Comparison of ENCODE assay signal across 8 mouse cellular contexts in the genomic region with DNA sequence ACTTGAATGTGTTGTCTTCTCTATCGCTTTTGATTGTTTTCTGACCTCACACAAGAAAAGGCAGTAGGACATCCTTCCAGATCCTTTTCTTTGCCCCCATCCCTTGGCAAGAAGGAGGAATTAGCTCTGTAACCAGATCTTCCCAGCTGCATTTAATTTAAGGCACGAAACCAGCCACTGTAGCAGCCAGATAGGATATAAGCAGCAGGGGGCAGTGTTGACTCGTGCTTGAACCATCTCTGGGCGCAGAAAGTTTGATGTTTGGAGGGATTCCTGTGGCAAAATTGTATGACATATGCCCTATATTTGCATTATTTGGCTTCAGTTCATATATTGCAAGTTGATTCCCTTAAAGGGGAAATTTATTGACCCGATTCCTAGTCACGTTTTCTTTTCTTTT. TPM values are rescaled to one million over a fixed set of nuclear protein-coding genes. Genes with fewer than 3 reads are reported as not detected.
DNase-seq lines count a peak whose midpoint lies in the region; ATAC-seq and TF ChIP-seq lines count a peak whose summit lies in the region.

No protein-coding gene starts in this region.

- H3K4me2 ChIP-seq in forebrain, embryonic 11.5 days (ENCODE audit: low read depth, low read length, severe bottlenecking), result peak overlapping the region; percentile 97
- peak overlapping the region; percentile 99 for H3K4me2 ChIP-seq in heart, embryonic 14.5 days (ENCODE audit: low read length)
- peak overlapping the region; percentile 95 for H3K4me2 ChIP-seq in kidney, postnatal 0 days (ENCODE audit: low read length)
- peak overlapping the region; percentile 99 for H3K4me2 ChIP-seq in myocyte (ENCODE audit: low read depth)
- peak overlapping the region; percentile 89 for H3K4me2 ChIP-seq in stomach, embryonic 15.5 days

- H3K4me3 ChIP-seq in forebrain, embryonic 11.5 days (ENCODE audit: low read depth, low read length), result peak overlapping the region; percentile 80
- H3K4me3 ChIP-seq in heart, embryonic 14.5 days (ENCODE audit: control insufficient read depth in 1 of 2, insufficient read depth in 1 of 2, low read depth in 1 of 2, low read length in 2 of 2), result peak overlapping the region; percentile 57 to 88; a peak in 3 of 4 replicates
- H3K4me3 ChIP-seq in kidney, postnatal 0 days (replicated peaks; ENCODE audit: low read depth, low read length), result peak overlapping the region; percentile 64
- H3K4me3 ChIP-seq in liver, adult 2 months (ENCODE audit: insufficient read depth, low read depth, low read length), result no peak overlapping the region; the same call in 1 of the 2 replicates
- peak overlapping the region; percentile 54 for H3K4me3 ChIP-seq in myocyte
- H3K4me3 ChIP-seq in stomach, embryonic 15.5 days (replicated peaks), result peak overlapping the region; percentile 61

- H3ac ChIP-seq in myocyte (ENCODE audit: control insufficient read depth, insufficient read length), result no peak overlapping the region

- peaks cover 7% of the 10 kb centered on the region; the same call in 1 of the 2 replicates for H3K4me1 ChIP-seq in forebrain, embryonic 11.5 days (replicated peaks; ENCODE audit: control insufficient read depth, insufficient read depth, low read length)
- H3K4me1 ChIP-seq in heart, embryonic 14.5 days (ENCODE audit: control insufficient read depth in 2 of 2, insufficient read depth in 2 of 2, low read length in 2 of 2), result peaks cover 9 to 19% of the 10 kb centered on the region in 2 experiments
- peaks cover 10% of the 10 kb centered on the region; the same call in 1 of the 2 replicates for H3K4me1 ChIP-seq in kidney, postnatal 0 days (replicated peaks; ENCODE audit: insufficient read depth, low read length)
- H3K4me1 ChIP-seq in liver, adult 2 months (ENCODE audit: control insufficient read depth, insufficient read depth, low read length), result peaks cover 3% of the 10 kb centered on the region; the same call in 1 of the 2 replicates
- no peaks in the 10 kb centered on the region; the same call in 1 of the 2 replicates for H3K4me1 ChIP-seq in stomach, embryonic 15.5 days

- H3K79me2 ChIP-seq in liver, adult 2 months (ENCODE audit: control insufficient read depth, insufficient read depth, low read length), result no peaks in the 10 kb centered on the region
- no peaks in the 10 kb centered on the region for H3K79me2 ChIP-seq in myocyte (ENCODE audit: control insufficient read depth, insufficient read depth)

- peak overlapping the region; percentile 93; the same call in 1 of the 2 replicates for H3K27ac ChIP-seq in forebrain, embryonic 11.5 days (ENCODE audit: low read depth, low read length)
- no peak overlapping the region for H3K27ac ChIP-seq in heart, embryonic 14.5 days (replicated peaks in 1 of 2; ENCODE audit: control insufficient read depth in 1 of 2, insufficient read depth in 1 of 2, low read depth in 2 of 2, low read length in 2 of 2)
- no peak overlapping the region for H3K27ac ChIP-seq in kidney, postnatal 0 days
- no peak overlapping the region for H3K27ac ChIP-seq in liver, adult 2 months (replicated peaks; ENCODE audit: insufficient read depth, low read depth, low read length)
- H3K27ac ChIP-seq in stomach, embryonic 15.5 days, result no peak overlapping the region

- no peak for TF ChIP-seq POLR2A in liver, adult 2 months (IDR thresholded peaks at IDR 0.05; ENCODE audit: extremely low read depth, insufficient read depth, low read length)
- TF ChIP-seq POLR2A in myocyte (IDR thresholded peaks at IDR 0.05; ENCODE audit: insufficient read length, low read depth), result no peak

- no peaks in the 10 kb centered on the region for H3K9me3 ChIP-seq in forebrain, embryonic 11.5 days (ENCODE audit: control insufficient read depth, low read length)
- no peaks in the 10 kb centered on the region; the same call in 1 of the 2 replicates for H3K9me3 ChIP-seq in heart, embryonic 14.5 days (ENCODE audit: control insufficient read depth, low read length)
- H3K9me3 ChIP-seq in kidney, postnatal 0 days (replicated peaks; ENCODE audit: low read length), result no peaks in the 10 kb centered on the region
- H3K9me3 ChIP-seq in stomach, embryonic 15.5 days, result no peaks in the 10 kb centered on the region

- WGBS in forebrain, embryonic 11.5 days, result 1% methylated on average over 6 of the region's 6 CpGs
- 1% methylated on average over 6 of the region's 6 CpGs for WGBS in heart, embryonic 14.5 days
- WGBS in kidney, postnatal 0 days, result under 1% methylated on average over 6 of the region's 6 CpGs
- WGBS in liver, adult 2 months, result under 1% methylated on average over 6 of the region's 6 CpGs
- WGBS in stomach, embryonic 15.5 days, result under 1% methylated on average over 6 of the region's 6 CpGs

- peak overlapping the region; percentile 20; the same call in 1 of the 2 replicates for H3K9ac ChIP-seq in forebrain, embryonic 11.5 days (ENCODE audit: low read length)
- H3K9ac ChIP-seq in heart, embryonic 14.5 days (ENCODE audit: low read length), result peak overlapping the region; percentile 85; the same call in 1 of the 2 replicates
- no peak overlapping the region for H3K9ac ChIP-seq in kidney, postnatal 0 days (ENCODE audit: low read depth, low read length)
- H3K9ac ChIP-seq in liver, adult 2 months (ENCODE audit: low read depth, low read length), result no peak overlapping the region
- H3K9ac ChIP-seq in stomach, embryonic 15.5 days, result no peak overlapping the region

- peaks cover under 1% of the 10 kb centered on the region; the same call in 1 of the 2 replicates for H3K36me3 ChIP-seq in forebrain, embryonic 11.5 days (ENCODE audit: control insufficient read depth, insufficient read depth, low read length)
- H3K36me3 ChIP-seq in heart, embryonic 14.5 days (ENCODE audit: control insufficient read depth, insufficient read depth, low read length), result peaks cover 8% of the 10 kb centered on the region; the same call in 1 of the 2 replicates
- no peaks in the 10 kb centered on the region for H3K36me3 ChIP-seq in kidney, postnatal 0 days (ENCODE audit: insufficient read depth, low read length)
- no peaks in the 10 kb centered on the region for H3K36me3 ChIP-seq in liver, adult 2 months (ENCODE audit: control insufficient read depth, insufficient read depth, low read length)
- H3K36me3 ChIP-seq in myocyte (ENCODE audit: control insufficient read depth, insufficient read depth), result no peaks in the 10 kb centered on the region
- no peaks in the 10 kb centered on the region for H3K36me3 ChIP-seq in stomach, embryonic 15.5 days

- ATAC-seq in forebrain, embryonic 11.5 days (replicated peaks; ENCODE audit: low FRiP score), result peak; percentile 16; the same call in 1 of the 2 replicates
- no peak for ATAC-seq in heart, embryonic 14.5 days (ENCODE audit: insufficient number of reproducible peaks, insufficient read depth, low FRiP score, low read depth)
- no peak for ATAC-seq in kidney, postnatal 0 days (replicated peaks; ENCODE audit: low FRiP score, low read depth)
- ATAC-seq in stomach, embryonic 15.5 days (ENCODE audit: insufficient read depth, low FRiP score, low read depth), result no peak

- DNase-seq in 416B (ENCODE audit: low read depth), result peak; percentile 31
- peak; percentile 84 to 87 for DNase-seq in adrenal gland, postnatal 36 days
- peak; percentile 90 for DNase-seq in forebrain, embryonic 11.5 days (ENCODE audit: low spot score)
- peak; percentile 96 for DNase-seq in kidney, postnatal 0 days (ENCODE audit: low spot score)
- DNase-seq in liver, adult 2 months (ENCODE audit: extremely low read depth, low read depth, low spot score), result peak; percentile 48

- TF ChIP-seq CTCF in kidney, postnatal 0 days (IDR thresholded peaks at IDR 0.05; ENCODE audit: low read depth), result peak; percentile 97
- peak; percentile 73 for TF ChIP-seq CTCF in liver, adult 2 months (IDR thresholded peaks at IDR 0.05; ENCODE audit: low read depth, low read length)

- no peaks in the 10 kb centered on the region for H3K27me3 ChIP-seq in forebrain, embryonic 11.5 days (ENCODE audit: control insufficient read depth, insufficient read depth, low read length)
- no peaks in the 10 kb centered on the region for H3K27me3 ChIP-seq in heart, embryonic 14.5 days (ENCODE audit: control insufficient read depth, insufficient read depth, low read length)
- no peaks in the 10 kb centered on the region for H3K27me3 ChIP-seq in kidney, postnatal 0 days (ENCODE audit: insufficient read depth, low read length)
- H3K27me3 ChIP-seq in liver, adult 2 months (ENCODE audit: control insufficient read depth, insufficient read depth, low read length), result peaks cover 8% of the 10 kb centered on the region
- H3K27me3 ChIP-seq in myocyte (ENCODE audit: control insufficient read depth, insufficient read depth, insufficient read length), result peaks cover 8% of the 10 kb centered on the region
- H3K27me3 ChIP-seq in stomach, embryonic 15.5 days (replicated peaks), result no peaks in the 10 kb centered on the region

TF ChIP-seq in myocyte, 11 proteins besides CTCF, POLR2A, EP300 and RAD21:
- TF ChIP-seq MYOD1 (IDR thresholded peaks at IDR 0.05; ENCODE audit: control insufficient read depth in 1 of 3, insufficient read length in 2 of 3, low read depth in 2 of 3), result no peak

RNA-seq across cellular contexts. Expression of gene Fat4, which starts 2.5 kb away (rescaled TPM):
- total RNA-seq in adrenal gland, postnatal 36 days (2021), result 10 to 100 TPM; 13.3 to 27.2 TPM
- polyA plus RNA-seq in forebrain, embryonic 11.5 days (2014; fragmentation: Nextera tagmentation; extraction: Ambion mirVana), result 14.0 and 15.2 TPM in 2 replicates
- 4.2 and 4.9 TPM in 2 replicates for polyA plus RNA-seq in heart, embryonic 14.5 days (2014; fragmentation: Nextera tagmentation; extraction: Ambion mirVana)
- polyA plus RNA-seq in kidney, postnatal 0 days (2015; fragmentation: Nextera tagmentation; extraction: Ambion mirVana), result 3.9 and 4.1 TPM in 2 replicates
- total RNA-seq in liver, adult 2 months (2014; rRNA removed), result 1.8 and 2.6 TPM in 2 replicates
- polyA plus RNA-seq in liver, adult 2 months (2012; rRNA removed), result 0.16 and 0.27 TPM in 2 replicates
- polyA plus RNA-seq in myocyte (2012; fragmentation: generic; extraction: Trizol), result 0.24 TPM
- 7.3 and 8.8 TPM in 2 replicates for polyA plus RNA-seq in stomach, embryonic 15.5 days (2015; fragmentation: Nextera tagmentation; extraction: Ambion mirVana)

Comparison
In these comparisons a context has a peak if more than half of its experiments do, and no peak if none do; other contexts are left out.
1. DNase-seq: peak in every context shown above with its lines; median percentile 96 in kidney, postnatal 0 days; 90 in forebrain, embryonic 11.5 days; 86 in adrenal gland, postnatal 36 days; 48 in liver, adult 2 months; 31 in 416B.
2. H3K9ac ChIP-seq: peak in forebrain, embryonic 11.5 days (single experiment) and heart, embryonic 14.5 days (single experiment); none in kidney, postnatal 0 days (single experiment), liver, adult 2 months (single experiment) and stomach, embryonic 15.5 days (single experiment).
3. Peak in every context shown above with its lines, with median percentiles within 50 percentile points of each other: H3K4me2 ChIP-seq.